Mouse (Mus musculus) spleen, postnatal 10 days (tissue): ENCODE measurements around the gene Gm10642.

Source experiments
- DNase-seq, 2 experiments: peaks; one replicate each; pipeline ENCODE4 v3.0.0; 2021 to 2022; ENCODE audit warnings: low spot score in 2 of 2

Gm10642 gene

DNA sequence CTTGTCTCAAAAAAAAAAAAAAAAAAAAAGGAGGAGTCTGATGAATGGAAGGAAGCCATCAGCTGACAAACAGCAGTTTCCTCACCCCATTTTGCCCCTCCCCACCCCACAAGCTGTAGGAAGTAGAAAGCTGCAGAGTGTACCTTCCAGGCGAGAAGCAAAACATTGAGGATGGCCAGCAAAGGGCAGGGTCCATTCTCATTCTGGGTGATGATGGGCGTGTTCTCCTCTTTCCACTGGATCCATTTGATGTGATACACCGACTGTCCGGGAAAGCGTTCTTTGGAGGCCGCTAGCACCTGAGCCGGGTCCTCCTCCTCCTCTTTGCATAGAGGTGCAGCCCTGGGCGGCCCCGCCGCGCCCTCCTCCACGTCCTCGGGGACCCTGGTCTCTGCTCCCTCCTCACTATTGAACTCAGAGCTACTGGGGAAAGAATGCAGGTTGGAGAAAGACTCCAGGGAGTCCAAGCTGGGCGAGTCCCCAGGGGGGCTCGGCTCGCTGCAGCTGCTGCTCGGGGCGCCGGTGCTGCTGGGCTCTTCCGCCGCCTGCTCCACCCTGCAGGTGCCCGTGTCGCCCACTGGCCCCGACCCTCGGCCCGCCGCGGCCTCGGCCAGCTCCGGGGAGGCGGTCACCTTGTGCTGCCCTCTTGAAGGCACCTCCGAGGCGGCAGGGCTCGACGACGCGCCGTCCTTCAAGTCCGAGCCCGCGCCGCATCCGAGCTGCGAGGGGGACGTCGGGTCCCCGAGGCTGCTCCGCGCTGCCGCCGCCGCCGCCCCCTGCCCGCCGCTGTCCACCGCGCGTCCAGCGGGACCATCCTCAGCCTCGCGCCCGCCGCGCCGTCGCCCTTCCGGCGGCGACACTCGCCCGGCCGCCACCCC is at the start of gene Gm10642:
Gene Gm10642 (plus strand): TSS at position 122 of the 878 bp plus-strand sequence.
- peak; percentile 80 to 81 for DNase-seq

- DNase-seq, result no peak
Observed at GRCm38 (mm10) chr9:70611026-70611673, 44.9 kb upstream of the Gm10642 start.

- no peak for DNase-seq
Observed at GRCm38 (mm10) chr9:70629711-70630110, 26.3 kb upstream of the Gm10642 start.

DNA sequence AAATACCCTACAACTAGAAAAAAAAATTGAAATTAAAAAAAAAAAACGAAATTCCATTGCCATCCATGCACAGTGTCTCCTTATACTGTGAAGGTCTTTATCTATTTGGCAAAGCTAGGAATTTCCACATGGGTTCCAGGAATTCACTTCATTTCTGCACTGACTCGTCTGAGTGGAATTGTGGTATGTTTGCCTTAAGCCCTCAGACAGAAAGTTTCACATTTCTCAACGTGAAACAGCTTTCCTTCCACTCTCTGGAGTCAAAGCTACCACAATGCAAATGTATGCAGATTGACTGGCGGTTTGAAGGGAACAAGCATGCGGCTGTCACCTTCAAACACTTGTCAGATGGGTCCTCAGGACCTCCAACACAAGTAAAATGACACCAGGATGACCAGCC is 24.4 kb upstream of the Gm10642 start:
- DNase-seq, result no peak

DNA sequence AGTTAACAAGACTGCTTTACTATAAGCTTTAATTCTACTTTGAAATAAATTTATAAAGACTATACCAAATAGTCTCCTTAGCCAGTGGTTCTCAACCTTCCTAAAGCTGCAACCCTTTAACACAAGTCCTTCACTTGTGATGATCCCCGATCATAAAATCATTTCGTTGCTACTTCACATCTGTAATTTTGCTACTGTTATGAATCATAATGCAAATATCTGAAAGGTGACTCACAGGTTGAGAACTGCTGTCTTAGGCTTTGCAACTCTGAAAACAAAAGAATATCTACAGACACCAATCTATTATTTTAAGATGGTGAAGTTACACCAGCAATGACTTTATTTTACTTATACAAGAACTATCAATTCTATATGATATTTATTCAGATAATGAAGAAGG is 19.3 kb upstream of the Gm10642 start:
- DNase-seq, result no peak

DNA sequence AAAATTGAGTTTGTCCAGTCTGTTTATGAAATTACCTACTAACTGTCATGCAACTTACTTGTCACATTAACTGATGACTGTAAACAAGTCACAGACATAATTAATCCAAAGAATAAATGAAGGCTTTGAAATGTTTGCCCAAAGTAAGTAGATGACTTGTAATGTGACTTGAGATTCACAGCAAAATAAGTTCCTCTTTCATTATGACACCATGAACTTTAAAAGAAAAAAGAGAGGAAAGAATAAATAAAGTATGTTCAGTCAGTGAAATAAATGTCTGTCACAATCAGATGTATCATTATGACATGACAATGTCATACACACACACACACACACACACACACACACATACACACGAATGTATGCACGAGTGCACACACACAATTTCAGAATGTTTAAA is 5.8 kb upstream of the Gm10642 start:
- no peak for DNase-seq

GRCm38 (mm10) chr9:70650994-70651393 is 5.1 kb upstream of the Gm10642 start:
- DNase-seq, result no peak

- DNase-seq, result no peak
Observed at GRCm38 (mm10) chr9:70652221-70652620, 3.8 kb upstream of the Gm10642 start.

DNA sequence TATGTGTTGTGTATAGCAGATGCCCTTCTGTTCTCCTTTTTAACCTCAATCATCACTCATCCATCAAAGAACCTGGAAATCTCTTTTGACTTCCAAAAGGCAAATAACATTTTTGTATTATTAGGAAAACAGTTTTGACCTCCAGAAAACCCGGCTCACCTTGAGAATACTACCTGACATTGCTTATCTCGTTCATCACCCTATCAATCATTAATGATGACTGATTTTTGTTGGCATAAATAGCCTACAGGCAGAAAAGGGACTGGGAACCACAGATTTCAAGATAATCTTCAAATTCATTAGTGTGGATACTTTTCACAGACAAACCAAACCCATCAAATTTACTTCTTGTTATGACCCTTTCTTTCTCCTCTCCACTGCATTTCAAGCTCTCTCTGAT is 2.2 kb upstream of the Gm10642 start:
- DNase-seq, result no peak

DNA sequence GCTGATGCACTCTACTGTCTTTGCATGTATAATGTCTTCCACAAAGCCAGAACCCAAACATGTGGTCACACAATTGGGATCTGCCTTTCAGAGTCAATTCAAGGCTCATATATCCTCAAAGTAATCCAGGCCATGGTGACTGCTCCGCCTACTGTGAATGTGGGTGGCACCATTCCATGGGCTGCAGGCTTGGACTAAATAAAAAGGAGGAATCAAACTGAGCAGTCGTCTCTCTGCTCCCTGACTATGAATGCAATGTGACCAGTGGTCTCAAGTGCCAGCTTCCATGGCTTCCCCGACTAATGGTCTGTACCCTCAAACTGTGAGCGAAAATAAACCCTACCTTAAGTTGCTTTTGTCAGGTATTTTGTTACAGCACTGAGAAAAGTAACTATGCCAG is 1.6 kb upstream of the Gm10642 start:
- no peak for DNase-seq

- DNase-seq, result no peak
Observed at GRCm38 (mm10) chr9:70655764-70656129, 304 bp upstream of the Gm10642 start.

DNA sequence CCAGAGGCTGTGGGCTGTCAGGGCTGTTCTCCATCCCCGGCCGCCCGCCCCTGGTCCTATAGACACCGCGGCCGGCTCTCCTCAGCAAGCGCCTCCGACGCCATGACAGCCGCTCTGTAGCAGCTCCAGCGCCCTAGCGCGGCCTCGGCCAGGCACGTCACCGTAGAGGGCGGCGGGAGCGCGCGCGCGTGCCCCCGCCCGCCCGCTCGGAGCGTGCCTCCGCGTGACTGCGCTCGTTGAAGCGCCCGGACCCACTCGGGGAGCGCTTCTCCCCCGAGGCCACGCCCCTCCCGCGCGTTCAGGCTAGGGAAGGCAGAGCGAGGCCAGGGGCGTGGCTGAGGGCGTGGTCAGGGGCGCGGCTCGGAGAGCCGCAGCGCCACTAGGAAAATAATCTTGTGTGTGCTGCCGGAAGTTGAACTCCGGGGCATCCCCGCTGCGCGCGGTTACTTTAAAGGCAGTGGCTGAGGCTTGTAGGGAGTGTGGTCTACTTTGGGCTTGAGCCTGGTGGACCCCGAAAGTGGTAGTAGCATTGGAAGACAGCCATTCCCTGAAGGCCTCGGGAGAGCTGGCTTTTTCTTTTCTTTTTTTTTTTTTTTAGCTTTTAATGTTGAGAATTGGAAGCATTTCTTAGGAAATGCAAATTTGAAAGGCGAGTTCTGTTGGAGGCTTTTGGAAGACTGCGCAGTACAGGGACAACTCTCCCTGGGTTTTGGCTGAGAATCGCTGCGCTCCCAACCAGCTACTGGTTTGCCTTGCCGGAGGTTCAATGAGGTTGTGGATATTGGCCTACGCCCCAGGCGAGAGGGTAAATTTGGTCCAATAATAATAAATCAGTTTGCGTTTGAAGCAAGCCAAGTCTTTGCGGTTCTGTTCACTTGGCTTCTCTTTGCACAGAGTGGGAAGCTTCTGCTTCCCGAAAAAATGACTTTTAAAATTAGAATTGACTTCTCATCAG is 1.2 kb downstream of the Gm10642 start, which contains the start of gene Mindy2:
Gene Mindy2 (minus strand): TSS at position 162 of the 955 bp plus-strand sequence.
- DNase-seq, result peak; percentile 99 to 100

GRCm38 (mm10) chr9:70658266-70658665 is 2.2 kb downstream of the Gm10642 start:
- peak in 1 of 2 experiments; percentile 39 for DNase-seq

GRCm38 (mm10) chr9:70664847-70665246 is 8.8 kb downstream of the Gm10642 start:
- DNase-seq, result no peak

DNA sequence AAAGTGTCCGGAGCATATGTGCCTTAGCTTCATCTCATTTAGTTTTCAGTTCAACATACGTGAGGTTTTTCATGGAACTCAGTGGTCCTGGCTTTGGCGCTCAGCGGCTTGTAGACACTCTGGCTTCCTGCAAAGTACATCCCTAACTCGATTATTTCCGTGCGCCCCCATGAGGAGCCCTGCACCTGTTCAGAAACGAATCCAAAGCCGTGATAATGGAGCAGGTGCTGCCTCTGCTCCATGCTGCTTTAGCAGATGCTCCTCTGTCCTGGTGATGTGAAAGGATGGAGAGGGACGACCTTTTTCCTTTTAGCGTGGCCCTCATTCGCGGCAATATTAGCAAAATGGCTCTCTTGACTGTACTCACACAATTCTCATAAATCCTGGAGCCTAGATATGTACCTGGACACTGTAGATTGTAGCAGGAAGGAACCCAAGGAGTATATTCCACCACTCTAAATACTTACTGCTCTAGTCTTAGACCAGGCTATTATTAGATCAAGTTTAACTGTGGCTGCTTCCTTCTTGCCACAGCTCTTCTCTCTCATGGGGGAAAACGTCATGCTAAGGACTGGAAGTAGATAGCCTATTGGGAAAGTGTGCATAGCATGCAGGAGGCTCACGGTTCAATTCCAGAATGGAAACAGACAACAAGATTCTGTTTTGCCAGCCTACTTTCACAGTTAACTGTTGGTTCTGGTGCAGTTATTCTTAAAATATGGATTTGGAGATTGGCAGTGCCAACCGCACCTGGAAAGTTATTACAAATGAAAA is 9.5 kb downstream of the Gm10642 start:
- DNase-seq, result no peak

- no peak for DNase-seq
Observed at GRCm38 (mm10) chr9:70666811-70667210, 10.8 kb downstream of the Gm10642 start.

DNA sequence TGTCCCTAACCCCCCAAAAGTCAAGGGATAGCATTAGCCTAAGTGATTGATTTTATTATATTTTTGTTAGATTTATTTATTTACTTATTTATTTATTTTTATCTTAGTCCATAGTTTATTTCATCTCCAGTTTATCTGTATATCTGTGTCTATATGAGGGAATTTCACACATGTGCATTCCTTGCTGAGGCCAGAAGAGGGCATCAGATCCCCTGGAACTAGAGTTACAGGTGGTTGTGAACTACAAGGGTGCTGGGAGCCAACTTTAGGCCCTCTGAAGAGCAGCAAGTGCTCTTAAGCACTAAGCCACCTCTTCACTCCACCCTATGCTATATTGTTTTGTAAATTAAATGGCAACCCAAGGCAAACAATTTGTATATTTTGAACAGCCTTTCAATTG is 12.0 kb downstream of the Gm10642 start:
- peak in 1 of 2 experiments; percentile 41 for DNase-seq

- DNase-seq, result peak; percentile 55 to 59
Observed at GRCm38 (mm10) chr9:70669197-70669596, 13.1 kb downstream of the Gm10642 start.

- peak in 1 of 2 experiments; percentile 48 for DNase-seq
Observed at GRCm38 (mm10) chr9:70670381-70670780, 14.3 kb downstream of the Gm10642 start.

GRCm38 (mm10) chr9:70671278-70671677 is 15.2 kb downstream of the Gm10642 start:
- peak; percentile 67 to 75 for DNase-seq
